Mouse (Mus musculus): ENCODE measurements around the gene Apol7b. TPM values are rescaled to one million over a fixed set of nuclear protein-coding genes. Genes with fewer than 3 reads are reported as not detected.

Apol7b gene
- total RNA-seq, 4 experiments from 2014 or later: not detected

GRCm38 (mm10) chr15:77387462-77387861, 59.8 kb downstream of the Apol7b start:
- no peak for DNase-seq (ENCODE audit: low spot score in 2 of 2)

GRCm38 (mm10) chr15:77384340-77385030, 62.8 kb downstream of the Apol7b start:
- no peak for DNase-seq (ENCODE audit: low spot score in 2 of 2)

- DNase-seq (ENCODE audit: low spot score in 2 of 2): no peak
Measured at GRCm38 (mm10) chr15:77382880-77383279, 64.4 kb downstream of the Apol7b start.

GRCm38 (mm10) chr15:77382271-77382850, 64.9 kb downstream of the Apol7b start:
- no peak for DNase-seq (ENCODE audit: low spot score in 2 of 2)

- no peak for DNase-seq (ENCODE audit: low spot score in 2 of 2)
Measured at GRCm38 (mm10) chr15:77381481-77381880, 65.8 kb downstream of the Apol7b start.

- DNase-seq (ENCODE audit: low spot score in 2 of 2): no peak
Measured at GRCm38 (mm10) chr15:77379921-77380320, 67.4 kb downstream of the Apol7b start.

GRCm38 (mm10) chr15:77377419-77377818, 69.9 kb downstream of the Apol7b start:
- DNase-seq (ENCODE audit: low spot score in 2 of 2): no peak

- no peak for DNase-seq (ENCODE audit: low spot score in 2 of 2)
Measured at GRCm38 (mm10) chr15:77376920-77377319, 70.4 kb downstream of the Apol7b start.

Other genes starting within 250 kb of the Apol7b start
- 100 to 1,000 TPM; 200 to 279 (median 237) TPM for gene Rbfox2, start 140.5 kb downstream of the Apol7b start, total RNA-seq (2022)
- gene Apol7a, start 48.4 kb downstream of the Apol7b start, total RNA-seq (2022): 1 to 10 TPM in 1 of 4 experiments, under 1 TPM in 2, not detected in 1; 0.14 to 1.3 (median 0.82) TPM
- gene Apol9a, start 36.4 kb downstream of the Apol7b start, total RNA-seq (2022): under 1 TPM in 1 of 4 experiments, not detected in 3; 0.32 TPM
- gene Apol10a, start 29.6 kb upstream of the Apol7b start, total RNA-seq (2022): not detected
- gene Apol11a, start 60.8 kb upstream of the Apol7b start, total RNA-seq (2022): not detected
- not detected for gene Apol7c, start 85.8 kb upstream of the Apol7b start, total RNA-seq (2022)
- gene 1700025B11Rik, start 114.4 kb upstream of the Apol7b start, total RNA-seq (2022): not detected
- under 1 TPM in 3 of 4 experiments, not detected in 1; 0.16 to 0.32 (median 0.27) TPM for gene Apol10b, start 148.6 kb upstream of the Apol7b start, total RNA-seq (2022)
- gene Gm36245, start 151.8 kb upstream of the Apol7b start, total RNA-seq (2022): not detected
- under 1 TPM in 2 of 4 experiments, not detected in 2; 0.17 to 0.28 TPM for gene Apol11b, start 195.8 kb upstream of the Apol7b start, total RNA-seq (2022)